Mouse (Mus musculus) embryonic facial prominence, embryonic 15.5 days (tissue): ENCODE results near the gene Svop. TPM values are rescaled to one million over a fixed set of nuclear protein-coding genes. Genes with fewer than 3 reads are reported as not detected.

Source experiments
- ATAC-seq: fragments of 200-750 bp; cut with Nextera tagmentation; 2 replicates; pipeline ENCODE4 v1.8.0; 2017; ENCODE audit warnings: low read depth, moderate TSS enrichment; ENCODE audit not compliant: insufficient number of reproducible peaks, low FRiP score, low TSS enrichment
- H3K27ac ChIP-seq: fragments of 300-500 bp; sonication (generic); replicated peaks from 2 replicates; pipeline ENCODE4 v1.5.1; 2015; ENCODE audit warnings: mild to moderate bottlenecking, inconsistent platforms
- H3K27me3 ChIP-seq: fragments of 300-500 bp; sonication (generic); 2 replicates; pipeline ENCODE4 v1.6.1; 2015; ENCODE audit warnings: inconsistent platforms
- H3K36me3 ChIP-seq: fragments of 300-500 bp; sonication (generic); 2 replicates; pipeline ENCODE4 v1.6.1; 2015; ENCODE audit warnings: mild to moderate bottlenecking, inconsistent platforms
- H3K4me1 ChIP-seq: fragments of 300-500 bp; sonication (generic); 2 replicates; pipeline ENCODE4 v1.6.1; 2015; ENCODE audit warnings: inconsistent platforms
- H3K4me2 ChIP-seq: fragments of 300-500 bp; sonication (generic); replicated peaks from 2 replicates; pipeline ENCODE4 v1.6.1; 2015; ENCODE audit warnings: mild to moderate bottlenecking, inconsistent platforms
- H3K4me3 ChIP-seq: fragments of 300-500 bp; sonication (generic); replicated peaks from 2 replicates; pipeline ENCODE4 v1.5.1; 2015; ENCODE audit warnings: mild to moderate bottlenecking, inconsistent platforms
- H3K9ac ChIP-seq: fragments of 300-500 bp; sonication (generic); 2 replicates; pipeline ENCODE4 v1.6.1; 2015; ENCODE audit warnings: inconsistent platforms
- H3K9me3 ChIP-seq: fragments of 300-500 bp; sonication (generic); replicated peaks from 2 replicates; pipeline ENCODE4 v1.6.1; 2016; ENCODE audit warnings: inconsistent platforms
- WGBS: fragments of 180-500 bp; shearing (Covaris S2); methylation state at CpG from one replicate; pipeline ENCODE4 v1.1.7; 2015; 5-methylcytosine and 5-hydroxymethylcytosine counted together
- polyA plus RNA-seq: library from polyadenylated mRNA; unstranded; fragments of >200 nt; fragmentation: Nextera tagmentation; extraction: Ambion mirVana; gene quantifications from 2 replicates; pipeline ENCODE4 v1.2.1, GENCODE M21; 2015

The Svop gene
- polyA plus RNA-seq, 1 experiment from 2014 or later: 0.48 TPM

DNA sequence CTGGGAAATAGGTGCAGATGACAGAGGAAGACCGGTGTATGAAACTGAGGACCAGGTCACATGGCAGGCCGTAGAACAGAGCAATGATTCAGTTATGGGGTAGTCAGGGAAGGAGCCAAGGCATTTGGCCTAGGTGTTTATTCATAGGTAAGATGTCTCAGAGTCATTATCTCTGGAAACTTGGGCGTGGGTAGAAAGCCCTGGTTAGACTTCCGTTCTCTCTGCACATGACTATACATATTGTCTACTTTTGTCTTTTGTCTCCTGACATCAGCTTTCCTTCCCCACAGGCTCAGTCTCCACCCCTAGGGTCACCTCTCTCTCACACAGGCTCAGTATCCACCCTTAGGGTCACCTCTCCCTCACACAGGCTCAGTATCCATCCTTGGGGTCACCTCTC, 47.6 kb downstream of the Svop start:
- Histone ChIP-seq H3K27me3 (no peaks in the 10 kb centered on the region), H3K9ac (no peak overlapping the region), H3K9me3 (no peaks in the 10 kb centered on the region), H3K36me3 (no peaks in the 10 kb centered on the region), H3K4me2 (no peak overlapping the region), H3K4me1 (no peaks in the 10 kb centered on the region), H3K4me3 (no peak overlapping the region), H3K27ac (no peak overlapping the region)
- no peak for ATAC-seq
- WGBS: 78% methylated on average over 4 of the region's 4 CpGs

DNA sequence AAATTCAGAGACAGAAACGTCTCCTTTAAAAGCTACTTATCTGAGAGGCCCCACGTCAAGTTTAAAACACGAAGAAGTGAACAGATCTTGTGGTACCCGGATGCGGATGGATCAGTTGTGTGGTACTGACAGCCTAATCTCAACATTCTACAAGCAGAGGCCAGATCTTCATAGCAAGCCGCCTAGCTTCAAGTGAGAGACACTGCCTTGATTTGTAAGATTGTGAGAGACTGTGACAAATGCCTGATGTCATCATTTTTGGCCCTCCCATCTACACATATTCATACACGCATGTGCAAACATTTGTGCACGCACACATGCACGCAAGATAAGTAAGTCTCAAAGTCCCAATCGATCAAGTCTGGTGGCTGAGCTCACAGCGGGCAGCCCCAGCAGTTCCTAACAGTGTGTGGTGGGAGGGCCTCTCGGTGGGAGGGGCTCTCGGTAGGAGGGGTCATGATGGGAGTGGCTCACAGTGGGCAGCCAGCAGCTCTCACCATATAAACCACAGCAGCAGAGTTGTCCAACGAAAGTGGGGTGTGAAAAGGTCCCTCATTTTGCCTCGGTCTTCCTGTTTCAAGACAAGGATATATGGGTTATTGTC, 49.9 kb downstream of the Svop start:
- Histone ChIP-seq H3K4me3 (no peak overlapping the region), H3K36me3 (no peaks in the 10 kb centered on the region), H3K4me1 (no peaks in the 10 kb centered on the region), H3K9me3 (no peaks in the 10 kb centered on the region), H3K4me2 (0 out of 2 replicates have a peak overlapping the region, but pooled peaks have one; percentile 19), H3K27me3 (no peaks in the 10 kb centered on the region), H3K27ac (no peak overlapping the region), H3K9ac (no peak overlapping the region)
- 21% methylated on average over 15 of the region's 15 CpGs for WGBS
- ATAC-seq: 0 out of 2 replicates have a peak, but pooled peaks have one; percentile 51

DNA sequence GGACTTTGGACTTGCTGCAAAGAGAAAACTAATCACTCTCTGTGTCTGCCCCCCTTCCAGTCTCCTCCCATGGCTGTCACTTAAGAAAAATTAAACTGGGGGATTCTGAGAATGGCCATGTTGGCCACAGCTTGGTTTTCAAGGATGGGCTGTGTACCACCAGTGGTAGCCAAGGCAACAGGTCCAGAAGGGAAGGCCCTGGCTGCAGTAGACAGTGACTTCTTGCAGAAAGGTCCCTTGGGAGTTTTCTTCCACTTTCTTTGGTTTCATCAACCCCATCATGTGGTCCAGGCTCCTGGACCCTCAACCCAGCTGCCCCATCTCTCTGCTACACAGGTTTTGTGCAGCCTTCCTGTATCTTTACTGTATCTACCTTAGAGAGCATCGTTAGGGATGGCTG, 50.5 kb downstream of the Svop start:
- no peaks in the 10 kb centered on the region for H3K27me3 ChIP-seq
- H3K9me3 ChIP-seq: no peaks in the 10 kb centered on the region
- no peak overlapping the region for H3K9ac ChIP-seq
- no peaks in the 10 kb centered on the region for H3K4me1 ChIP-seq
- 56% methylated on average over 1 of the region's 1 CpGs for WGBS
- no peaks in the 10 kb centered on the region for H3K36me3 ChIP-seq
- ATAC-seq: no peak
- no peak overlapping the region for H3K4me3 ChIP-seq
- H3K4me2 ChIP-seq: no peak overlapping the region
- no peak overlapping the region for H3K27ac ChIP-seq

DNA sequence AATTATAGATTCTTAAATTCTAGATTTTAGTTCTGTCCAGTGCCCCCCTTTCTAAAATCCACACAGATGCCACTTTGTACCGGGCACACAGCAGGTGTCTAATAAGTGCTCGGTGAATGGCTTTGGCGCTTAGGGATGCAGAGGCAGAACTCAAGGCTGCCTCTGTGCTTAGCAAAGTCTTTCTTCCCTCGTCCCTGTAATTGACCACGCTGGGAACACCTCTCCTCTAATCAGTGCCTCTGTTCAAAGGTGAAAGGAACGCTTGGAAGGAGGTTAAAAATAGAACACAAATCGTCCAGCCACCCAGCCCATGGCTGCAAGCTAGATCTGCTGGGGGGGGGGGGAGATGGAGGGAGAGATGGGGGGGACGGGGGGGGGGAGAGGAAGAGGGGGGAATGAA, 50.9 kb downstream of the Svop start:
- Histone ChIP-seq H3K36me3 (no peaks in the 10 kb centered on the region), H3K27ac (no peak overlapping the region), H3K4me2 (no peak overlapping the region), H3K4me3 (no peak overlapping the region), H3K27me3 (no peaks in the 10 kb centered on the region), H3K9ac (no peak overlapping the region), H3K4me1 (no peaks in the 10 kb centered on the region), H3K9me3 (no peaks in the 10 kb centered on the region)
- WGBS: 22% methylated on average over 8 of the region's 8 CpGs
- no peak for ATAC-seq

DNA sequence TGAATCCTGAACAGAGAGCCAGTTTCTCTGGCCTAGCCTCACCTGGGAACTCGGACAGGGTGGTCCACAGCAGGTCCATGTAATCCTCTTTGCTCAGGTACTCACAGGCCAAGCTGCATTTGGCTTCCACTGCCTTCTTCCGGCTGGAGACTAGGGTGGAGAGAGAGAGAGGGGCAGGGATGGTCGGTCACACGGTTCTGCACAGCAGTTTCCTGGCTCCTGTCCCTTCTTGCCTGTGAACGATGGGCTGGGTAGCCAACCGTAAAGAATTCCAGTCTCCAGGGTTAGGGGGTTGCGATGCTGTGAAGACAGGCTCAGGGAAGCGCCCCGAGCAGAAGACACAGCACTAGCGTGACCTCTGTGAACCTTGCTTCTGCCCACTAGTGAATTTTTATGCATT, 56.3 kb downstream of the Svop start:
- Histone ChIP-seq H3K27ac (no peak overlapping the region), H3K4me1 (no peaks in the 10 kb centered on the region), H3K36me3 (no peaks in the 10 kb centered on the region), H3K4me3 (no peak overlapping the region), H3K4me2 (no peak overlapping the region), H3K9ac (no peak overlapping the region), H3K9me3 (no peaks in the 10 kb centered on the region), H3K27me3 (no peaks in the 10 kb centered on the region)
- no peak for ATAC-seq
- 55% methylated on average over 10 of the region's 10 CpGs for WGBS

DNA sequence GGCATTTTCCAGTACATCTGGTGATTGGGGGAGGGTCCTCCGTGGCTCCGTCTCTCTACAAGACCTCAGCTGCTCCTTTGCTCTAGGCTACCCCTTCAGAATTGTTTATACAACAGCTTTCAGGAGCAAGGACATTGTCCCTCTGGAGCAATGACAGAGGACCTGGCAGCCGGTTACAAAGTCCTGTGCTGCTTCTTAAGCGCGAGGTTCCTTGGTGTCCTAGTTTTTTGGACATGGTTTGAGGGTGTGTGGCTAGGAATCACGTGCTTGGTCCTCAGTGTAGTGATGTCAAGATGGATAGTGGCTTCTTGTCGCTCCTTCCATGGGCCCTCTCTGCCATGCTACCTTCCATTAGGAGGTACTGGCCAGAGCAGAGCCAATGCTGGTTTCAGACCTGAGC, 57.0 kb downstream of the Svop start:
- Histone ChIP-seq H3K27me3 (no peaks in the 10 kb centered on the region), H3K36me3 (no peaks in the 10 kb centered on the region), H3K4me3 (no peak overlapping the region), H3K4me1 (no peaks in the 10 kb centered on the region), H3K27ac (no peak overlapping the region), H3K4me2 (no peak overlapping the region), H3K9ac (no peak overlapping the region), H3K9me3 (no peaks in the 10 kb centered on the region)
- WGBS: 71% methylated on average over 7 of the region's 7 CpGs
- no peak for ATAC-seq

DNA sequence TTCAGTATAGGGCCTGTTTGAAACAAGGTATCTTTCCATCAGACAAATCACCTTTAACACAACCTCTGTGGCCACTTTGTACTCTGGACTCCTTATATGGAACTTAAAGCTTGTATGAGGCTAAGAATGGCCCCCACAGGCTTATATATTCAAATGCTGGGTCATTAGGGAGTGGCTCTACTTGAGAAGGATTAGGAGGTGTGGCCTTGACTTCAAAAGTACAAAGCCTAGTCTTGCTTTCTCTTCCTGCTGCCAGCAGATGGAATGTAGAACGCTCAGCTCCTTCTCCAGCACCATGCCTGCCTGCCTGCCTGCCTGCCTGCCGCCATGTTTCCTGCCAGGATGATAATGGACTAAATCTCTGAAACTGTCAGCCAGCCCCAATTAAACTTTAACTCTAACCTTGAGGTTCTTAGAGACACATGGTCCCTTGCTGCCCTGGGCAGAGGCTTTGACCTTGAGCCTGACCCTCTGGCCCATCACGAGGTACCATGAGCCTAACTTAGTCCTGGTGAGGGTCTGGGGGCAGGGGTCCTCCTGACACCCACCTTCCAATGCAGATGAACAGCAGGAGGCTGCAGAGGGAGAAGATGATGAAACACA, 59.1 kb downstream of the Svop start:
- Histone ChIP-seq H3K4me1 (no peaks in the 10 kb centered on the region), H3K36me3 (no peaks in the 10 kb centered on the region), H3K27me3 (no peaks in the 10 kb centered on the region), H3K4me3 (no peak overlapping the region), H3K9ac (no peak overlapping the region), H3K4me2 (no peak overlapping the region), H3K9me3 (no peaks in the 10 kb centered on the region), H3K27ac (no peak overlapping the region)
- WGBS: 77% methylated on average over 3 of the region's 3 CpGs
- no peak for ATAC-seq

DNA sequence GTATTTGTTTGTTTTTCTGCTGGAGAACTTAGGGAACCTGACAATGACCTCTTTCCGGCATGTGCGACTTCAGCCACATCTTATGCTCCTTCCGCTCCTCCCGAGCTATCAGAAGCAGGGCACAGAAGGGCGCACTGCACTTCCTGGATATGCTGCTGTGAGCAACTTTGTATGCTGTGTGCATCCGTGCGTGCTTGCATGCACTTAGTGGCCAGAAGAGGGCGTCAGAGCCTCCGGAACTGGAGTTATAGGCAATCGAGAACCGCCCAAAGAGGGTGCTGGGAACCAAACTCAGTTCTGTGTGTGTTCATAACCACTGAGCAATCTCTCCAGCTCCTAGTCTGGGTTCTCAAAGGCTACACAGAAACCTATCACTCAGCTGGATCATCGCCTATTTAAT, 60.7 kb downstream of the Svop start:
- Histone ChIP-seq H3K4me3 (no peak overlapping the region), H3K4me1 (no peaks in the 10 kb centered on the region), H3K4me2 (no peak overlapping the region), H3K36me3 (no peaks in the 10 kb centered on the region), H3K9ac (no peak overlapping the region), H3K9me3 (no peaks in the 10 kb centered on the region), H3K27me3 (no peaks in the 10 kb centered on the region), H3K27ac (no peak overlapping the region)
- 90% methylated on average over 12 of the region's 12 CpGs for WGBS
- no peak for ATAC-seq

DNA sequence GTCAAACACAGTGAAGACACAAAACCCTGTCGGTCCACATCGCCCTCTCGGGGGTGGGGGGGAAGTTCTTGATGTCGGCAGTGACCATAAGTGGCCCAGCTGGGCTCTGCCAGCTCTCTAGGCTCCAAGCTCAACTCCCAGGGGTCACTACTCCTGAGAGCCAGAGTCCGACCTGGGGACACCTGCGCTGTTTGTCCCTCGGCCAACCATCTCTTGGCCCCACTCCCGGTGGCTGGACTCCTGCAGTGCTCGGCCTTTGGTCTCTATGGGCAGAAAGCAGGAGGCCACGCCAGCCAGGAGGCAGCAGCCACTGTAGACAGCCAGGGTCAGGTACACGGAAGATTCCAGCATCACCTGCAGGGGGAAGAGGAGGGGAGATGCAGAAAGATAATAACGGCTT, 63.3 kb downstream of the Svop start:
- WGBS: 82% methylated on average over 12 of the region's 12 CpGs

DNA sequence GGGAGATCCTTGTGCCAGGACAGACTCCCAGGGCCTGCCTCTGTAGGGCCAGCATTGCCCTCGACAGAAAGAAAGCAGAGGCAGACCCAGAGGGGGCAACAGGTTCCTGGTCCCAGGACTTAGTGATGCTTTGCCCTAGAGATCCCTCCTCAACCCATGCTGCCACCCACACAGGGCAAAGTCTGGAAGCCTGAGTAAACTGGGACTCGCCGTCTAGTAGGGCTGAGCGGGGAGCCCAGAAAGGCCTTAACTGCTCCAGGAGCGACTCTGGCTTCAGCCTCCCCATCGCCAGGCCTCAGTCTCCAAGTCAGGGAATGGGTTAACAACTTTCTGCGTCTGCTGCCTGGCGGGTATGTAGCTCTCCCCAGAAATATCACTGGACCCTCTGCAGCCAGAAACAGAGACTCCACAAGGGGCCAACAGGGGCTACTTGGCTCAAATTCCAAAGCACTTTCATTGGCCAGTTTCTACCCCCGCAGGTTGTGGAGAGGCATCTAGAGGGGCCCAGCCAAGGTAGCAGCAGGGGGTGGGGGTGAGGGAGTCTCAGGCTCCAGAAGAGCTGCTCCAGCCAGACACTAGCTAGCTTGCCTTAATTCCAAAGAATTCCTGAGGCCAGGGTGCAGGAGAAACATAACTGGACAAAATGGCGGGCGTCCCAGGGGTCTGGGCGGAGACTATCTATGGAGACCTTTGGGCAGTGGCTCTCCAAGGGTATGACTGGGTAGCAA, 64.0 kb downstream of the Svop start:
- no peak for ATAC-seq

More for the DNA sequence above, 63.3 kb downstream of the Svop start:
- H3K4me1 ChIP-seq: no peaks in the 10 kb centered on the region
- no peaks in the 10 kb centered on the region for H3K36me3 ChIP-seq
- no peak overlapping the region for H3K4me2 ChIP-seq
- no peak overlapping the region for H3K9ac ChIP-seq
- no peak overlapping the region for H3K4me3 ChIP-seq
- no peaks in the 10 kb centered on the region for H3K9me3 ChIP-seq
- no peak overlapping the region for H3K27ac ChIP-seq
- no peaks in the 10 kb centered on the region for H3K27me3 ChIP-seq
- no peak for ATAC-seq

DNA sequence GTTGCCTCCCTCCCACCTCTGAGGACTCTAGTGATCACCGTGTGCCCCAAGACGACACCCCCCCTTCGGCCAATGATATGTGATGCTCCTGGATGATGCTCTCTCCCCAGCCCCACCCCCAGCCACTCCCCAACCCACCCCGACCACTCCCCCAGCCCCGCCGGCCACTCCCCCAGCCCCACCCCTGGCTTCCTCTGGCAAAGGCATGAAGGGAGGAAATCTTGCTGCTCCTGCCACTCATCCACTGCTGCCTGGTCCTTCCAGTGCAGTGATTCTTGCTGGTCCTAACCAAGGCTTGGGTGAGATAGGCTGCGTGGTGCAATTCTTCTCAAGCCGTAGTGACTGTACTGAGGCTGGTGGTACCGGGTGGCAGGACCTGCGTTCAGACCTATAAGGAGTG, 66.5 kb downstream of the Svop start:
- H3K4me2 ChIP-seq: no peak overlapping the region

More for the DNA sequence above, 64.0 kb downstream of the Svop start:
- Histone ChIP-seq H3K27ac (no peak overlapping the region), H3K4me2 (no peak overlapping the region), H3K27me3 (no peaks in the 10 kb centered on the region), H3K9ac (no peak overlapping the region), H3K4me1 (no peaks in the 10 kb centered on the region), H3K4me3 (no peak overlapping the region), H3K9me3 (no peaks in the 10 kb centered on the region), H3K36me3 (no peaks in the 10 kb centered on the region)
- 85% methylated on average over 12 of the region's 12 CpGs for WGBS

More for the DNA sequence above, 66.5 kb downstream of the Svop start:
- no peaks in the 10 kb centered on the region for H3K36me3 ChIP-seq
- H3K4me3 ChIP-seq: no peak overlapping the region
- ATAC-seq: no peak
- WGBS: 9% methylated on average over 10 of the region's 10 CpGs
- H3K27me3 ChIP-seq: no peaks in the 10 kb centered on the region
- no peak overlapping the region for H3K27ac ChIP-seq
- H3K4me1 ChIP-seq: no peaks in the 10 kb centered on the region
- H3K9ac ChIP-seq: no peak overlapping the region
- H3K9me3 ChIP-seq: no peaks in the 10 kb centered on the region
